Mouse (Mus musculus) stomach, postnatal 0 days (tissue): ENCODE measurements at regions not wholly inside any gene's neighbourhood (a gene's known extent, or its start where the extent isn't known, plus 50 kb on each side); places are given as distances from the start of the nearest gene placed in this dataset.

Experiments used
- CTCF ChIP-seq: IDR thresholded peaks from 2 replicates; pipeline ENCODE4 v1.5.1; 2016; ENCODE audit warnings: antibody characterized with exemption, low read depth, mild to moderate bottlenecking, moderate library complexity
- EP300 ChIP-seq: optimal IDR thresholded peaks from 2 replicates; pipeline ENCODE3; 2016; ENCODE audit warnings: antibody characterized with exemption

DNA sequence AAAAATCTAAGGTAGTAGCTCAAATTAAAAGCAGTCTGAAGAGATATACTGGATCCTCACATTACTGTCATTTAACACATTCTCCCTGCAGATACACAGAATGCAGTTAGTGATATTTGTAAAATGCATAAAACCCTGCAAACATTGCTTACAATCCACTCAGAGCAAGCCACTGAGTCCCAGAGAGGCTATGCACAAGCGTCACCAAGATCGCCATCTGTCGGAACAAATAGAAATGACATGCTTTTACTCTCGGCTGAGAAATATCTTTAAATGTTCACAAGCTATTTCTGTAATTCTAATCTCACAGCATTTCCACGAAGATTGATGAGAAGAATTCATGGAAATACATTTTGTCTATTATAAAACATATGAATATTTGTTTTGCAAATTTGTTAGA lies 139.7 kb upstream of the Steap4 start:
- peak; percentile 59 for TF ChIP-seq CTCF
- no peak for TF ChIP-seq EP300
